Mouse (Mus musculus) hindbrain, embryonic 13.5 days (tissue): ENCODE measurements around the gene Zfp607b. TPM values are rescaled to one million over a fixed set of nuclear protein-coding genes. Genes with fewer than 3 reads are reported as not detected.

Experiments
- polyA plus RNA-seq: library from polyadenylated mRNA; unstranded; fragments of >200 nt; fragmentation: Nextera tagmentation; extraction: Ambion mirVana; gene quantifications from 2 replicates; pipeline ENCODE4 v1.2.1, GENCODE M21; 2015

Gene Zfp607b
- polyA plus RNA-seq, 1 experiment from 2014 or later, result 10.8 TPM

Other genes starting within 250 kb of the Zfp607b start
- 2.2 and 2.6 TPM in 2 replicates for gene Sptbn4, start 241.7 kb upstream of the Zfp607b start, polyA plus RNA-seq
- 18.7 and 19.3 TPM in 2 replicates for gene Blvrb, start 241.4 kb upstream of the Zfp607b start, polyA plus RNA-seq
- 13.0 and 13.4 TPM in 2 replicates for gene Sertad3, start 215.6 kb upstream of the Zfp607b start, polyA plus RNA-seq
- 10.7 and 11.8 TPM in 2 replicates for gene Sertad1, start 202.4 kb upstream of the Zfp607b start, polyA plus RNA-seq
- gene Prx, start 190.0 kb upstream of the Zfp607b start, polyA plus RNA-seq, result 1.4 and 1.5 TPM in 2 replicates
- gene Hipk4, start 166.1 kb upstream of the Zfp607b start, polyA plus RNA-seq, result 0.77 and 0.79 TPM in 2 replicates
- gene Pld3, start 136.1 kb upstream of the Zfp607b start, polyA plus RNA-seq, result 126 TPM in 2 replicates
- gene 2310022A10Rik, start 136.1 kb upstream of the Zfp607b start, polyA plus RNA-seq, result 32.1 and 34.0 TPM in 2 replicates
- gene Akt2, start 97.8 kb upstream of the Zfp607b start, polyA plus RNA-seq, result 68.0 and 71.0 TPM in 2 replicates
- 50.2 and 52.0 TPM in 2 replicates for gene Ttc9b, start 35.4 kb upstream of the Zfp607b start, polyA plus RNA-seq
- 13.0 and 13.2 TPM in 2 replicates for gene Map3k10, start 14.7 kb upstream of the Zfp607b start, polyA plus RNA-seq
- 125 and 134 TPM in 2 replicates for gene Zfp60, start 42.0 kb downstream of the Zfp607b start, polyA plus RNA-seq
- gene Zfp626, start 117.9 kb downstream of the Zfp607b start, polyA plus RNA-seq, result 1.9 and 2.3 TPM in 2 replicates
- 10.5 and 11.0 TPM in 2 replicates for gene Zfp59, start 149.3 kb downstream of the Zfp607b start, polyA plus RNA-seq
- 1.4 and 1.6 TPM in 2 replicates for gene Zfp607a, start 168.2 kb downstream of the Zfp607b start, polyA plus RNA-seq
- 14.5 and 15.6 TPM in 2 replicates for gene Zfp974, start 240.1 kb downstream of the Zfp607b start, polyA plus RNA-seq